Mouse (Mus musculus): Measurements from ENCODE around the gene Cyp21a1.
"Not testable (repeated sequence)": the region's sequence is repeated elsewhere in the genome, so short reads cannot be mapped to it uniquely, and the experiment has no call there.

The Cyp21a1 gene

DNA sequence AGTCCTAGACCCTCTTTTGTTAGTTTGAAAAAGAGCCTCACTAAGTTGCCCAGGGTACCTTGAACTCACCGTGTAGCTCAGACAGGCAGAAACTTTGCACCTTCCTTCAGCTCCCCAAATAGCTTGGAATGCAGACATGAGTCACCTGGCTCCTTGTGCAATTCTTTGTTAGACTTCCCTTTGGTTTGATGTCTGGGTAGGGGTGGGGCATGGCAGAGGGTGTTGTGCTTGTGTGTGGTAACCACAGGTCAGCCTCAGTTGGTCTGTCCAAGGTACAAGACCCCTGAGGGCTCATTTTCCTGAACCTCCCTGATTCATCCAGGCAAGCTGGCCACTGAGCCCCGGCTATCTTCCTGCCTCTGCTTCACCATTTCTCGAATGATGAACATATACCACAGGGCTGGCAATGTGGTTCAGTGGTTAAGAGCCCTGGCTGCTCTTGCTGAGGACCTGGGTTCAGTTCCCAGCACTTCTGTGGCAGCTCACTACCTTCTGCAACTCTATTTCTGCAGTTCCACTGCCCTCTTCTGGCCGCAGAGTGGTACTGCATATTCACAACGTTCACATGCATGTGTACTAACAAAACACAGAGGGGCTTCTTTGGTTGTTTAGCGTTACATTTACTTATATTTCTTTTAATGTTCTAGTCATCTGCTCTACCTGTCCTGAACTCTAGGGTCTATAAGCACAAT is 656 bp upstream of the Cyp21a1 start:
- peak; percentile 56 for DNase-seq (ENCODE audit: low read depth, low spot score)

- not testable (repeated sequence) for DNase-seq (ENCODE audit: low read depth, low spot score)
Measured at GRCm38 (mm10) chr17:34803367-34803766, 994 bp downstream of the Cyp21a1 start.

DNA sequence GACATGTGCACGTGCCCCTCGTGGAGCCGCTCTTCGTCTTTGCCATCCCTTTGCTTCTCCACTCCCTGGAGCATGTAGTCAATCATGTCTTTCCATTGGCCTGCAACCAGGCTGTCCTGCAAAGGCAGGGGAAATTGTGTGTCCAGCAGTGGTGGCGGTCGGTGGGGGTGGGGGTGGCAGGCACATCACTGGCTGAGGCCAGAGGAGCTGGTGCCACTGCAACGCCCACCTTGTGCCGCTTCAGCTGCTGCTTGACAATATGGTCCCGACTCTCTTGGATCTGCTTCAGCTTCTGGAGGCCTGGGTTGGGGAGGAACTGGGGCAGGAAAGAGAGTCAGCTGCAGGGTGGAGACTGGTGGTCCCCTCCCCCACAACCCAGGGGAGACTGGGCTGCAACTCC is 1.6 kb downstream of the Cyp21a1 start:
- not testable (repeated sequence) for DNase-seq (ENCODE audit: low read depth, low spot score)

DNA sequence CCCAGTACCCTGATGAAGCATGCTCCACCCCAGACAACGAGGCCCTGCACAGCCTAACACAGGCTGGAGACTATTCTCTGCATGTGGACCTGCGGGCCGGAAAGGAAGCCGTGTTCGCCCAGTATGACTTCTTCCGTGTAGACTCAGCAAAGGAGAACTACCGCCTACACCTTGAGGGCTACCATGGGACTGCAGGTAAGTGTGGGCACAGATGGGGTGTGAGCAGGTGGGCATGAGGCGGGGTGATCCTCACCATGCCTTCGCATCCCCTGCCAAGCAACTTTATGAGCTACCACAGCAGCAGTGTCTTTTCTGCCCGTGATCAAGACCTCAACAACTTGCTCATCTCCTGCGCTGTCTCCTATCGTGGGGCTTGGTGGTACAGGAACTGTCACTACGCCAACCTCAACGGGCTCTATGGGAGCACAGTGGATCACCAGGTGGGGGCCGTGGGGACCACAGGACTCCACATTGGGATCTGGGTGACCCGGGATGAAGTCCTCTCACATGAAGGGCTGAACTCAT is 3.5 kb downstream of the Cyp21a1 start:
- DNase-seq (ENCODE audit: low read depth, low spot score): not testable (repeated sequence)

DNA sequence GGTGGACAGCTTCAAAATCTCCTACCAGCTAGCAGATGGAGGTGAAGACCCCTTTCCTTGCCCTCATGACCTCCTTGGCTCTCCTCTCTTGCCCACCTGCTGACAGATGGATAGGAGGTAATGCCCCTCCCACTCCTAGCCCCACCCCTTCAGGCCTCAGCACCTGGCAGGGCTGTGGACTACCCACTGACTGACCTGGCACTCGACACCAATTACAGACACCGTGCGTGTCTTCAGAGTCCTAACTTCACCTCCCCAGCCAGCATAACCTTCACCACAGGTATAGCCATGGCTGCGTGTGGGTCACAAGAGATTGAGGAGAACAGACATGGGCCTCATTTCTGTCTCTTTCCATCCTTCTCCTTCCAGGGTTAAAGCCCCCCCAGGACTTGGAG is 4.8 kb downstream of the Cyp21a1 start:
- DNase-seq (ENCODE audit: low read depth, low spot score): no peak

DNA sequence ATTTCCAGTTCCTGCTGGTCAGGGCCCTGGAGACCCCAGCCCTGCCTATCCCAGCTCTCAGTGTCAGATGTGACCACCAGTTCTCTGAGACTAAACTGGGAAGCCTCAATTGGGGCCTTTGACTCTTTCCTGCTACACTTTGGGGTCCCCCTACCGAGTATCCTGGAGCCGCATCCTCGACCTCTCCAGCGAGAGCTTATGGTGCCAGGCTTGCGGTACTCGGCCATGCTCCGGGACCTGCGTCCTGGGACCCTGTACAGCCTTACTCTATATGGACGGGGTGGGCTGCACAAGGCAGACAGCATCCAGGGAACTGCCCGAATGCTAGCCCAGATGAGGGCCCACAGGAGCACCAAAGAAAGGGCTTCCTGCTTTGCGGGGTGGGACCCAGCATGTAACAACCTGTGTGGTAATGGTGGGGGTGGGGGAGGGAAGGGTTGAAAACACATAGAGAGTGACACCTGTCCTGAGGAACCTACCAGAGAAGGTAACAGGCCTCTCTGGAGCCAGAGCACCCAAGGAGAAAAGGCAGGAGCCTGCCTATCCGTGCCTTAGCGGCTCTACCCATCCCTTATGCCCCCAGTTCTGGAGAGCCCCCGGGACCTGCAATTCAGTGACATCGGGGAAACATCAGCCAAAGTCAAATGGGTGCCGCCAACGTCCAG is 5.4 kb downstream of the Cyp21a1 start:
- no peak for DNase-seq (ENCODE audit: low read depth, low spot score)

DNA sequence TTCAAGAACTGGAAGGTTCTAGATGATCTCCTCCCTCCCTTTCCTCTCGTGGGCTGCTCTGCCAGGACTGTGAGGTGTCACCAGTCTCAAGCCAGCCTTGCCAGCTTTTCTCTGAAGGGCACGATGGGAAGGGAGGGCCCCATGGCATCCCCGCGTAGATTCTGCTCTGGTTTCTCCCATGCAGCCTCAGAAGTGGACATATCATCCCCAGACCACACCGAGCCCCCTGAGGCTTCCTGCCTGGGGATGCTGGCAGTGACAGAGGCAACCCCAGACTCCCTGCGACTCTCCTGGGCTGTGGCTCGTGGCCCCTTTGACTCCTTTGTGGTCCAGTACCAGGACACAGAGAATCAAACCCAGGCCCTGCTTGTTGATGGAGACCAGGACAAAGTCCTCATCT is 6.3 kb downstream of the Cyp21a1 start:
- not testable (repeated sequence) for DNase-seq (ENCODE audit: low read depth, low spot score)

DNA sequence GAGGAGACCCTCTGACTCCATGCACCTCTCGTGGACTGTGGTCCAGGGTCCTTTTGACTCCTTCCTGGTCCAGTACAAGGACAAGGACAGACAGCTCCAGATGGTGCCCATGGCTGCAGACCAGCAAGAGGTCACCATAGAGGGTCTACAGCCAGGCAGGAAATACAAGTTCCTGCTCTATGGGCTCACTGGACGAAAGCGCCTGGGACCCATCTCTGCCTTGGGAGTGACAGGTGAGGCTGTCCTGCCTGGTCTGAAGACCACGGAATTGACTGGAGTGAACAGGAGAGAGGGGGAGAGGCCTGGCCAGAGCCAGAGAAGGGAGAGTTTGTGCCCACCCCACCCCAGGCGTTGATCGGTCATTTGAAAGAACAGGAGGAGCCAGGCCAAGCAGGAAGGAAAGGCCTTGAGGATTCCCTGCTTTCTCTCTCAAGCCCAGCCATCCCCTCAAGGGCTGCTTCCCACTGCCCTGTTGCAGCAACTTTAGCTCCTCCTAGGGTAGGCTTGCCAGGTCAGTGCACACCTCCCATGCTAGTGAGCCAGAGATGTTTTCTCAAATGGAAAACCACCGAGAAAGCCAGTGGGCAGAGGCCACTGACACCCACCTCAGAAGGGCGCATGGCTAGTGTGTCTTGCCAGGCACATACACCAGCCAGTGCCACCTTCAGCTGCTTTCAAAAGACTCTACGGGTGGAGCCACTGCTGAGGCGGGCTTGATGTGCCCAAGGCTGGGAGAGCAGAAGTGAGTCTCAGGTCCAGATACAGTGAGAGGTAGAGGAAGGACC is 7.0 kb downstream of the Cyp21a1 start:
- not testable (repeated sequence) for DNase-seq (ENCODE audit: low read depth, low spot score)

- DNase-seq (ENCODE audit: low read depth, low spot score): no peak
Measured at GRCm38 (mm10) chr17:34796311-34797140, 7.8 kb downstream of the Cyp21a1 start.

DNA sequence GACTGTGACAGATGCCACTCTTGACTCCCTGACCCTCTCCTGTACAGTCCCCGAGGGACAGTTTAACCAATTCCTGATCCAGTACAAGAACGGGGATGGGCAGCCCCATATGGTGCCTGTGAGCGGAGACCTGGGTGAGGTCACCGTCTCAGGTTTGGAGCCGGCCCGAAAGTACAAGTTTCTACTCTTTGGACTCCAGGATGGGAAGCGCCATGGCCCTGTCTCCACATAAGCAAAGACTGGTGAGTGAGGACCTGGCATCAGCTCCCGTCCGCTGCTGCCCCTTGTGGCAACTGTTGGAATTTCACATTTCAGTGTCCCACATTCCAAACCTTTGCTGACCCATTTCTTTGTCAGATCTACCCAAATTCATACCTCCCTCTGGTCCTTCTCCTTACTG is 8.7 kb downstream of the Cyp21a1 start:
- DNase-seq (ENCODE audit: low read depth, low spot score): peak; percentile 36

DNA sequence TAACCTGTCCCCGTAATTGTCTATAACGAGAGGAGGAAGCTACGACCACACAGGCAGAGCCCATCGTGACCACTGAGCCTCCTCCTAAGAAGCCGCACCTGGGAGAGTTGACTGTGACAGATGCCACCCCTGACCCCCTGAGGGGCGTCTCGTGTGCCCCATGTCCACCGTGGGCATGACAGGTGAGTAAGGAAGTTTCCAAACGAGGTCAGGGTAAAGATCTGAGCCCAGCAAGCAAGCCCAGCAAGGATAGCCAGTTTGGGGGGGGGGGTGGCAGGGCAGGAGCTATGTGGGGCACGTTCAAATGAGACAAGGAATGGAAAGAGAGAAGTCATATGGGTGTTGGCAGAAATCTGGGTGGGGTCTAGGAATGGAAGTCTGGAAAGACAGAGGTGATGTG is 9.3 kb downstream of the Cyp21a1 start:
- no peak for DNase-seq (ENCODE audit: low read depth, low spot score)

DNA sequence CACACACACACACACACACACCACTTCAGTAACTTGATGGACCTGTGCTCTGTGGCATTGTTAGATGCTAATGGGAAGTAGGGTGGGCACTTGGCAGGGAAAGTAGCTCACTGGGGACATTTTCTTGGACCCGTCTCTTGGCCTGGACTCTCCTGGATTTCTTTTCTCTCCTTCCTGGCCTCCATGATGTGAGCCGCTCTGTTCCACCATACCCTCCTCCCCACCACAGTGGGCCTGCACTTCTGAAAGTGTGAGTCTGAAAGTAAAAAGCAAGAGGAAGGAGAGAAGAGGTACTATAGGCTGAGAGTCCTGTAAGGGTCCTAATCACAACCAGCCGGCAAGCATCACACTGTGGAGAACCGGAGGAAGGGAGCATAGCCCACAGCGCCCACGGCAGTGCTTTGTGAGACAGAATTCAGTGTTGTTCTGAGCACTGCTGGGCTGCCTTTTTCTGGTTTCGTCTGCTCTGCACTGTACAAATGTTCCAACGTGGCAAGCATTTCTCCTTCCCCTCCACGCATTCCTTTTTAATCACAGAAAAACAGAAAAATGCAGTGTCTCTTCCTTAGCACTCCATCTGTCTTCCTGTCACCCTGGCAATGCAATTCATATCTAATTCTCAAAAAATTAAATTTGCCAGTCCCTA is 26.6 kb downstream of the Cyp21a1 start:
- DNase-seq (ENCODE audit: low read depth, low spot score): no peak

DNA sequence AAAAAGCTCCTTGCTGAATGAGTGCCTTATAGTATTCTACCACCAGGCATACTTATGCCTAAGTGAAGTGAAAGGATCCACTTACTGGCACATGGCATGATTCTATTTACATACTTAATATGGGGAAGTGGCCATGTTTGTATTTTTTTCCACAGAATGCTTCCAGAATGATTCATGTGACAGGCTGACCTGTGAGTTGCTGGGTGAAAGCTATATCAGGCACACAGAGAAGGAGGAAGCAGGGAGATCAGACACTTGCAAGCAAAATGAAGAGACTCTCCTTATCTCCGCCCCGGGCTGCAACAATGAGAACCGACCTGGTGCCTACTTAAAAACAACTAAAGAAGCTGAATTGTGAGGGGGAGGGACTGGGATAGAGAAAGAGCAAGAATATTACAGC is 42.9 kb downstream of the Cyp21a1 start:
- DNase-seq (ENCODE audit: low read depth, low spot score): no peak
